Mouse (Mus musculus): ENCODE measurements around the gene Rnf208.

DNA sequence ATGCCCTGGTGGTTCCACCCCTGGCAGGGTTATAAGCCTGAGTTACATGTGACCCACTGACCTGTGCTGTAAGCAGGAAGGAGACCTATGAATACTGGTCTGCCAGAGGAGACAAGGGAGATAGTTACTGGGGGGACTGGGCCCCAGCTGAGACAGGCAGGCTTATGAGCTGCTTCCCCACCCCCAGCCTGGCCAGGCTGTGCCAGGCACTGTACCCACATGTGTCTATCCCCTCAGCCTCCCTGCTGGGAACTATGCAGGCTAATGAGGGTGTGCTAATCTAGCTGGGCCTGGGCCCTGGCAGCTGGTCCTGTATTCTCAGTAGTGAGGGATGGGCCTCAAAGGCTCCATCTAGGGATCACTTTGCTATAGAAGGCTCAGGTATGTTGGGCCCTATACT is 25.2 kb downstream of the Rnf208 start:
- TF ChIP-seq POLR2A (IDR thresholded peaks at IDR 0.05; ENCODE audit: insufficient read length, low read depth) (no peak), POLR2AphosphoS2 (IDR thresholded peaks at IDR 0.05; ENCODE audit: insufficient read length, low read depth) (no peak), MYOD1 (IDR thresholded peaks at IDR 0.05; ENCODE audit: control insufficient read depth in 1 of 3, insufficient read length in 2 of 3, low read depth in 2 of 3) (peak in 1 of 3 experiments; percentile 42), SRF (IDR thresholded peaks at IDR 0.05; ENCODE audit: control insufficient read depth, insufficient read length, low read depth) (no peak), CEBPB (IDR thresholded peaks at IDR 0.05; ENCODE audit: insufficient read depth, poor library complexity, severe bottlenecking) (no peak), E2F4 (IDR thresholded peaks at IDR 0.05; ENCODE audit: insufficient read depth) (no peak), MYOG (IDR thresholded peaks at IDR 0.05; ENCODE audit: control insufficient read depth in 1 of 3, insufficient read depth in 1 of 3, insufficient read length in 2 of 3, low read depth in 2 of 3) (peak in 1 of 3 experiments; percentile 60), MAX (IDR thresholded peaks at IDR 0.05; ENCODE audit: low read depth) (no peak), USF1 (IDR thresholded peaks at IDR 0.05; ENCODE audit: low read depth) (no peak), REST (IDR thresholded peaks at IDR 0.05; ENCODE audit: insufficient read depth, insufficient read length) (no peak), TCF12 (IDR thresholded peaks at IDR 0.05; ENCODE audit: insufficient read depth, poor library complexity, severe bottlenecking) (no peak)

All from myocyte (in vitro differentiated cells).